Mouse (Mus musculus) bone marrow, adult 2 months (tissue): ENCODE measurements around the gene Serinc2.

Experiments used
- CTCF ChIP-seq: fragments of 200-500 bp; IDR thresholded peaks from 2 replicates; pipeline ENCODE4 v1.5.1; 2011; ENCODE audit warnings: low read length, control low read depth; ENCODE audit not compliant: control insufficient read depth, insufficient read depth
- POLR2A ChIP-seq: fragments of 200-500 bp; IDR thresholded peaks from 2 replicates; pipeline ENCODE4 v1.6.1; 2011; ENCODE audit warnings: low read depth, mild to moderate bottlenecking, control low read depth, low read length, borderline replicate concordance; ENCODE audit not compliant: control insufficient read depth

DNA sequence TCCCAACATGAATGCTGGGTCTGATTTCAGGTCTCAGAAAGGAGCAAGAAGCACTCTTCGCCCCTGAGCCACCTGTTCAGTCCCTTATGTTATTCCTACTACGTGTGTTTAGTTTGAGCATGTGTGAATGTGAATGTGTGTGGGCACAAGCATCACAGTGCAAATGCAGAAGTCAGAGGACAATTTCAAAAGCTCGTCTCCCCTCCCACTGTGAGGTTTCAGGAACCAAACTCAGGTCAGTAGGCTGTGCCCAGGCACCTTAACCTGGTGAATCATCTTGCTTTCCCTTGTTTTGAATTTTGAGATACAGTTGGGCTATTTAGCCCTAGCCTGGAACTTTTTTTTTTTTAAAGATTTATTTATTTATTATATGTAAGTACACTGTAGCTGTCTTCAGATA lies 10.8 kb upstream of the Serinc2 start:
- TF ChIP-seq POLR2A: no peak
- no peak for TF ChIP-seq CTCF
